Mouse (Mus musculus) lung, postnatal 14 days (tissue): ENCODE data around the gene Zcchc14.
A peak's percentile ranks its signal among the peaks of the same experiment; 100 is the strongest.

Source experiments
- DNase-seq: peaks from one replicate; pipeline ENCODE4 v3.0.0; 2021

Zcchc14 gene

GRCm38 (mm10) chr8:121663101-121663500 lies 10.4 kb upstream of the Zcchc14 start:
- DNase-seq: no peak

GRCm38 (mm10) chr8:121661631-121662357 lies 9.1 kb upstream of the Zcchc14 start:
- DNase-seq: no peak

GRCm38 (mm10) chr8:121660602-121661001 lies 7.9 kb upstream of the Zcchc14 start:
- DNase-seq: no peak

GRCm38 (mm10) chr8:121654966-121655494 lies 2.3 kb upstream of the Zcchc14 start:
- no peak for DNase-seq

GRCm38 (mm10) chr8:121654131-121654530 lies 1.4 kb upstream of the Zcchc14 start:
- DNase-seq: no peak

- DNase-seq: peak; percentile 52
Observed at GRCm38 (mm10) chr8:121653340-121654019, 779 bp upstream of the Zcchc14 start.

- peak; percentile 47 for DNase-seq
Observed at GRCm38 (mm10) chr8:121651874-121652361, 783 bp downstream of the Zcchc14 start.

- DNase-seq: no peak
Observed at GRCm38 (mm10) chr8:121651308-121651873, 1.3 kb downstream of the Zcchc14 start.

- DNase-seq: no peak
Observed at GRCm38 (mm10) chr8:121650389-121651307, 2.1 kb downstream of the Zcchc14 start.

- no peak for DNase-seq
Observed at GRCm38 (mm10) chr8:121649904-121650303, 2.8 kb downstream of the Zcchc14 start.

GRCm38 (mm10) chr8:121649423-121649822 lies 3.3 kb downstream of the Zcchc14 start:
- DNase-seq: no peak

- DNase-seq: no peak
Observed at GRCm38 (mm10) chr8:121648451-121648850, 4.2 kb downstream of the Zcchc14 start.

- no peak for DNase-seq
Observed at GRCm38 (mm10) chr8:121647511-121648215, 5.0 kb downstream of the Zcchc14 start.

GRCm38 (mm10) chr8:121643384-121643783 lies 9.3 kb downstream of the Zcchc14 start:
- DNase-seq: no peak

- no peak for DNase-seq
Observed at GRCm38 (mm10) chr8:121642804-121643203, 9.9 kb downstream of the Zcchc14 start.

- no peak for DNase-seq
Observed at GRCm38 (mm10) chr8:121636180-121636579, 16.5 kb downstream of the Zcchc14 start.

GRCm38 (mm10) chr8:121635534-121635933 lies 17.2 kb downstream of the Zcchc14 start:
- peak; percentile 63 for DNase-seq

GRCm38 (mm10) chr8:121632401-121632800 lies 20.3 kb downstream of the Zcchc14 start:
- no peak for DNase-seq

GRCm38 (mm10) chr8:121631645-121632071 lies 21.0 kb downstream of the Zcchc14 start:
- peak; percentile 47 for DNase-seq

GRCm38 (mm10) chr8:121628681-121629080 lies 24.0 kb downstream of the Zcchc14 start:
- DNase-seq: no peak

GRCm38 (mm10) chr8:121623043-121623442 lies 29.7 kb downstream of the Zcchc14 start:
- DNase-seq: no peak

- no peak for DNase-seq
Observed at GRCm38 (mm10) chr8:121621879-121622278, 30.8 kb downstream of the Zcchc14 start.
